Mouse (Mus musculus): ENCODE data around the gene Arhgap23. TPM values are rescaled to one million over a fixed set of nuclear protein-coding genes. Genes with fewer than 3 reads are reported as not detected.

The Arhgap23 gene
- total and polyA plus RNA-seq, 3 experiments = 1.2 to 5.6 (median 4.2) TPM

DNA sequence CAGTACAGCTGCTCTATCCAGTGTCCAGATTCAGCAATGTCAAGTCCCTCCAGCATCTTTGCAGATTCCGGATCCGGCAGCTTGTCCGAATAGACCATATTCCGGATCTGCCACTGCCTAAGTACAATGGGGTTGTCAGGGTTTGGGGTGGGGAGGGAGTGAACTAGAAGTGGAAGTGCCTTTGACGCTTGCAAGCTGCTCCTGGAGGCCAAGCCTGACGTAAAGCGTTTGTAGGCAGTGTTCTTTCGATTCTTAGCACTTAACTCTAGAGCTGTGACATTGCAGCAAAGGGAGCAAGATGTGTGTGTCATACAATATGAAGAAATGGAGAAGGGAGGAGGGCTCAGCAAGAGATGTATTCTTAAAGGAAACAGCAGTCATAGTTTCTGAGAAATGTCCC is 26.2 kb upstream of the Arhgap23 start:
- H3K36me3 ChIP-seq (replicated peaks in 1 of 2; ENCODE audit: control insufficient read depth in 1 of 2, insufficient read depth in 1 of 2, low read length in 1 of 2) = peaks cover 37 to 82% of the 10 kb centered on the region in 2 experiments
- in situ Hi-C loops (cut with MboI; ENCODE audit: low pct_ligation_motif_present, low pct_unique_long_range_greater_than_20kb, low sequenced_read_pairs) = no loop called here

DNA sequence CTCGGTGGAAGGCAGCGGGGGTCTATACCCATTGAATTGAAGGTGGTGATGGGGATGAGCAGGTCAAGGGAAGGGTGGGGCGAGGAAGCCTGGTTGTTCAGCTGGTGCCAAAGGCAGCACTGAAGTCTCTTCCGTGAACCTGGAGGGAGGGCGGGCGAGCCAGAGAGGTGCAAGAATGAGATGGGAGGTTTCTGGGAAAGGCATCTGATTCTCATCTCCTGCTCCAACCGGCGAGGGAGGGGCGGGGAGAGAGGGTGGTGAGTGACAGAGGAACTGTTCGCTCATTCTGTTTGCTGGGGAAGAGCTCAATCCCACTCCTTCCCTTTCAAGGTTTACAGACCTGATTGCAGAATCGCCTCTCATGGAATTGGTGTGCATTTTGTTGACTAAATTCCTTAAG is 21.7 kb upstream of the Arhgap23 start:
- Histone ChIP-seq H3K9ac (ENCODE audit: insufficient read depth, low read depth) (no peak overlapping the region), H3K27ac (ENCODE audit: insufficient read depth, low read depth) (no peak overlapping the region), H3K9me3 (replicated peaks; ENCODE audit: low read length) (no peaks in the 10 kb centered on the region), H3K4me3 (replicated peaks in 1 of 3; ENCODE audit: low read depth in 2 of 3, low read length in 2 of 3, poor library complexity in 1 of 3) (no peak overlapping the region), H3K27me3 (replicated peaks) (no peaks in the 10 kb centered on the region), H3K36me3 (replicated peaks in 1 of 2; ENCODE audit: control insufficient read depth in 1 of 2, insufficient read depth in 1 of 2, low read length in 1 of 2) (peaks cover 45 to 86% of the 10 kb centered on the region in 2 experiments), H3K4me2 (ENCODE audit: insufficient read depth, low read depth, poor library complexity, severe bottlenecking) (no peak overlapping the region), H3K79me2 (replicated peaks; ENCODE audit: control insufficient read depth, extremely low read depth, insufficient read depth, poor library complexity, severe bottlenecking) (no peaks in the 10 kb centered on the region), H3K4me1 (ENCODE audit: control insufficient read depth in 1 of 2, insufficient read depth in 2 of 2) (no peaks in the 10 kb centered on the region)
- in situ Hi-C loops (cut with MboI; ENCODE audit: low pct_ligation_motif_present, low pct_unique_long_range_greater_than_20kb, low sequenced_read_pairs) (no loop called here), dilution Hi-C loops (cut with MboI; ENCODE audit: extremely low pct_ligation_motif_present, extremely low pct_unique_long_range_greater_than_20kb, low sequenced_read_pairs) (no loop called here)
- DNase-seq (ENCODE audit: extremely low read depth) = no peak
- TF ChIP-seq GABPA (IDR thresholded peaks at IDR 0.05; ENCODE audit: insufficient replicate concordance, low read depth, low read length) (no peak), TCF12 (IDR thresholded peaks at IDR 0.05; ENCODE audit: low read depth, low read length) (no peak), TBP (conservative IDR thresholded peaks at IDR 0.05; ENCODE audit: low read depth, low read length) (no peak), SIN3A (IDR thresholded peaks at IDR 0.05; ENCODE audit: low read length) (no peak), IRF4 (IDR thresholded peaks at IDR 0.05; ENCODE audit: low read depth, low read length) (no peak), ZMIZ1 (IDR thresholded peaks at IDR 0.05; ENCODE audit: low read depth, low read length) (no peak), MXI1 (IDR thresholded peaks at IDR 0.05; ENCODE audit: low read depth, low read length) (no peak), CHD2 (IDR thresholded peaks at IDR 0.05; ENCODE audit: low read length) (no peak), HCFC1 (IDR thresholded peaks at IDR 0.05; ENCODE audit: low read depth, low read length) (no peak), MAZ (IDR thresholded peaks at IDR 0.05; ENCODE audit: low read depth, low read length) (no peak), ZC3H11A (IDR thresholded peaks at IDR 0.05; ENCODE audit: low read depth, low read length) (no peak), SMC3 (IDR thresholded peaks at IDR 0.05; ENCODE audit: low read depth, low read length) (no peak), ETS1 (conservative IDR thresholded peaks at IDR 0.05; ENCODE audit: low read depth, low read length) (no peak), MYC (IDR thresholded peaks at IDR 0.05; ENCODE audit: low read depth, low read length) (no peak), ZKSCAN1 (IDR thresholded peaks at IDR 0.05; ENCODE audit: borderline replicate concordance, low read depth, low read length) (no peak), POLR2A (IDR thresholded peaks at IDR 0.05; ENCODE audit: low read depth, low read length) (no peak), ELF1 (IDR thresholded peaks at IDR 0.05; ENCODE audit: low read depth, low read length) (no peak), RCOR1 (conservative IDR thresholded peaks at IDR 0.05; ENCODE audit: low read depth, low read length) (no peak), E2F4 (IDR thresholded peaks at IDR 0.05; ENCODE audit: insufficient replicate concordance, low read depth, low read length) (no peak), JUN (IDR thresholded peaks at IDR 0.05; ENCODE audit: insufficient read depth, low read depth, low read length) (no peak)

More for the DNA sequence above, 26.2 kb upstream of the Arhgap23 start:
- Histone ChIP-seq H3K27me3 (replicated peaks) (no peaks in the 10 kb centered on the region), H3K4me3 (replicated peaks in 1 of 3; ENCODE audit: low read depth in 2 of 3, low read length in 2 of 3, poor library complexity in 1 of 3) (no peak overlapping the region), H3K4me2 (ENCODE audit: insufficient read depth, low read depth, poor library complexity, severe bottlenecking) (no peak overlapping the region), H3K9ac (ENCODE audit: insufficient read depth, low read depth) (no peak overlapping the region), H3K79me2 (replicated peaks; ENCODE audit: control insufficient read depth, extremely low read depth, insufficient read depth, poor library complexity, severe bottlenecking) (no peaks in the 10 kb centered on the region), H3K27ac (ENCODE audit: insufficient read depth, low read depth) (no peak overlapping the region), H3K9me3 (replicated peaks; ENCODE audit: low read length) (no peaks in the 10 kb centered on the region), H3K4me1 (ENCODE audit: control insufficient read depth in 1 of 2, insufficient read depth in 2 of 2) (no peaks in the 10 kb centered on the region)
- dilution Hi-C loops (cut with MboI; ENCODE audit: extremely low pct_ligation_motif_present, extremely low pct_unique_long_range_greater_than_20kb, low sequenced_read_pairs) = no loop called here
- DNase-seq (ENCODE audit: extremely low read depth) = no peak
- TF ChIP-seq MAX (IDR thresholded peaks at IDR 0.05; ENCODE audit: low read length) (no peak), BHLHE40 (IDR thresholded peaks at IDR 0.05; ENCODE audit: low read depth, low read length) (no peak), MEF2A (IDR thresholded peaks at IDR 0.05; ENCODE audit: borderline replicate concordance, low read depth, low read length) (no peak), EP300 (IDR thresholded peaks at IDR 0.05; ENCODE audit: low read length) (no peak), JUN (IDR thresholded peaks at IDR 0.05; ENCODE audit: insufficient read depth, low read depth, low read length) (no peak), IRF4 (IDR thresholded peaks at IDR 0.05; ENCODE audit: low read depth, low read length) (no peak), NRF1 (IDR thresholded peaks at IDR 0.05; ENCODE audit: low read depth, low read length) (no peak), ELF1 (IDR thresholded peaks at IDR 0.05; ENCODE audit: low read depth, low read length) (no peak), ZMIZ1 (IDR thresholded peaks at IDR 0.05; ENCODE audit: low read depth, low read length) (no peak), MYC (IDR thresholded peaks at IDR 0.05; ENCODE audit: low read depth, low read length) (no peak), TBP (conservative IDR thresholded peaks at IDR 0.05; ENCODE audit: low read depth, low read length) (no peak), SMC3 (IDR thresholded peaks at IDR 0.05; ENCODE audit: low read depth, low read length) (no peak), POLR2A (IDR thresholded peaks at IDR 0.05; ENCODE audit: low read depth, low read length) (no peak), RAD21 (IDR thresholded peaks at IDR 0.05; ENCODE audit: low read depth, low read length) (no peak)
